Mouse (Mus musculus) cerebellum, postnatal 25 days (tissue): ENCODE measurements at regions not wholly inside any gene's neighbourhood (a gene's known extent, or its start where the extent isn't known, plus 50 kb on each side); places are given as distances from the start of the nearest gene placed in this dataset.
A peak's percentile ranks its signal among the peaks of the same experiment; 100 is the strongest.
"Not testable (repeated sequence)": the region's sequence is repeated elsewhere in the genome, so short reads cannot be mapped to it uniquely, and the experiment has no call there.

Experiments used
- DNase-seq, 2 experiments: peaks; one replicate each; pipeline ENCODE4 v3.0.0; 2021; ENCODE audit warnings: mixed read lengths in 2 of 2

GRCm38 (mm10) chr5:134848981-134849380 is 57.6 kb downstream of the Tmem270 start:
- DNase-seq: no peak

GRCm38 (mm10) chr5:134848571-134848970 is 58.0 kb downstream of the Tmem270 start:
- DNase-seq: no peak

- no peak for DNase-seq
These were observed 61.1 kb downstream of the Tmem270 start for GRCm38 (mm10) chr5:134845416-134845815.

- not testable (repeated sequence) for DNase-seq
These were observed 62.3 kb downstream of the Tmem270 start for GRCm38 (mm10) chr5:134844216-134844615.

- no peak for DNase-seq
These were observed 65.1 kb downstream of the Tmem270 start for GRCm38 (mm10) chr5:134841205-134841980.

- no peak for DNase-seq
These were observed 70.0 kb downstream of the Tmem270 start for GRCm38 (mm10) chr5:134836489-134836888.

- DNase-seq: peak; percentile 13 to 31
These were observed 73.6 kb downstream of the Tmem270 start for GRCm38 (mm10) chr5:134832896-134833295.

GRCm38 (mm10) chr5:134817671-134818070 is 70.5 kb upstream of the Eln start:
- DNase-seq: no peak

GRCm38 (mm10) chr5:134809121-134809520 is 62.0 kb upstream of the Eln start:
- DNase-seq: no peak

GRCm38 (mm10) chr5:134804291-134805049 is 57.3 kb upstream of the Eln start:
- DNase-seq: peak; percentile 56 to 71

- no peak for DNase-seq
These were observed 55.1 kb upstream of the Eln start for GRCm38 (mm10) chr5:134802161-134802719.

- DNase-seq: no peak
These were observed 53.4 kb upstream of the Eln start for GRCm38 (mm10) chr5:134800481-134800880.

- DNase-seq: no peak
These were observed 52.8 kb upstream of the Eln start for GRCm38 (mm10) chr5:134799911-134800310.

- DNase-seq: no peak
These were observed 50.6 kb upstream of the Eln start for GRCm38 (mm10) chr5:134797688-134798094.
